Mouse (Mus musculus): Measurements from ENCODE around the gene Zfp580. TPM values are rescaled to one million over a fixed set of nuclear protein-coding genes. Genes with fewer than 3 reads are reported as not detected.
A peak's percentile ranks its signal among the peaks of the same experiment; 100 is the strongest.
"Not testable (repeated sequence)": the region's sequence is repeated elsewhere in the genome, so short reads cannot be mapped to it uniquely, and the experiment has no call there.

The Zfp580 gene
- total RNA-seq (2021), result 10 to 100 TPM; 27.8 to 31.0 TPM
- long read RNA-seq, experiment 1, transcript Zfp580-201 (2 exons, 1,096 nt), result major isoform, 13 of 14 reads
- long read RNA-seq, experiment 1, partial matches to known transcripts, result 0 of 14 reads
- long read RNA-seq, experiment 1, other reads (novel, unspliced or antisense), result 1 of 14 reads
- long read RNA-seq, experiment 2, transcript Zfp580-201 (2 exons, 1,096 nt), result major isoform, 31 of 34 reads
- long read RNA-seq, experiment 2, partial matches to known transcripts, result 0 of 34 reads
- long read RNA-seq, experiment 2, other reads (novel, unspliced or antisense), result 3 of 34 reads

DNA sequence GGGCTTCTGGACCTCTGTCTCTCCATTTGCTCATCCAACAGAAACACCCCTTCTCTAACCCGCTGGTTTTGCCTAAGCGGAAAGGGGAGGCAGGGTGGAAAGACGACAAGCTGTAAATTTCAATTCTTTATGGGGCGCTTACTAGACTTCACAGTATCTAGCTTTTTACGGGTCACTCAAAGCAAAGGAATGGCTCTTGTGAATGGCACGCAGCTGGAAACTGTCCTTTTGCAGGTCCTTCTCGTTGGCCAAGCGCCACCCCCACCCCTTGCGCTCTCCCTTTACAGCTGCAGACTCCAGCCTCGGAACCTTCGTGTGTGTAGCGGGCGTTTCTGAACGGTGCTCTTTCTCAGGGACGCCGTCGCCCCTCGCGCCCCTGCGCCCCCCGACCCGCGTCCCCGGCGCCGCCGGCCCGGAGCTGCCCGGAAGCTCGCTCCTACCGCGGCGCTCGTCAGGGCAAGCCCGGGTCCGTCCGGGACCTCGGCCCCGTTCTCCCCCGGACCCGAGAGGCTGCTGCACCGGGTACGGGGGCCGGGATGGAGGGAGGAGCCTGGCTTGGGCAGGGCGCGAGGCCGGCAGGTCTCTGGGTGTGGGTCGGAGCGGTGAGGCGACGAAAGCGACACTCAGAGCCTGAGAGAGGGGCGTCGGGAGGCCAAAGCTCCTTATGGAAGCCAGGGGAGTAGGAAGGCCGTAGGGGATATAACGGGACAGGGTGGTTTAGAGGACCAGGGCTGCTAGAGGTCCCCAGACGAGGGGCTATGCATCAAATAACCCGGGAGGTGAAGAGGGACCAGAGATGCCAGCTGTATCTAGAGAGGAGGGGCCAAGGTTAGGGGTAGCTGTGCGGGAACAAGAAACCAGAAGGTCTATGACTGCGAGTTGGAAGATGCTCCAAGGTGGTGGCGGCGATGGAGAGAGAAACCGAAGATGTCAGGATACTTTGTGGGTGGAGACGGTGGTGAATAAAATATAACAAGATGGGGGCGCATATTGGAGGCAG is at the start of gene Zfp580:
TSS of gene Zfp580 (plus strand) at position 346 of the 1,000 bp plus-strand sequence.
- peak; percentile 68 to 77 for DNase-seq (ENCODE audit: low spot score in 2 of 2)

- DNase-seq (ENCODE audit: low spot score in 2 of 2), result not testable (repeated sequence)
Measured at GRCm38 (mm10) chr7:5002876-5003275, 48.5 kb upstream of the Zfp580 start.

- DNase-seq (ENCODE audit: low spot score in 2 of 2), result no peak
Measured at GRCm38 (mm10) chr7:5008229-5008628, 43.1 kb upstream of the Zfp580 start.

GRCm38 (mm10) chr7:5012681-5013513 is 38.4 kb upstream of the Zfp580 start:
- DNase-seq (ENCODE audit: low spot score in 2 of 2), result no peak

GRCm38 (mm10) chr7:5014251-5015117 is 36.9 kb upstream of the Zfp580 start, which contains the start of the genes Zfp524 and Fiz1:
Gene Zfp524 (plus strand): TSS chr7:5014415.
Gene Fiz1 (minus strand): TSS chr7:5014697.
- DNase-seq (ENCODE audit: low spot score in 2 of 2), result peak; percentile 95 to 97

DNA sequence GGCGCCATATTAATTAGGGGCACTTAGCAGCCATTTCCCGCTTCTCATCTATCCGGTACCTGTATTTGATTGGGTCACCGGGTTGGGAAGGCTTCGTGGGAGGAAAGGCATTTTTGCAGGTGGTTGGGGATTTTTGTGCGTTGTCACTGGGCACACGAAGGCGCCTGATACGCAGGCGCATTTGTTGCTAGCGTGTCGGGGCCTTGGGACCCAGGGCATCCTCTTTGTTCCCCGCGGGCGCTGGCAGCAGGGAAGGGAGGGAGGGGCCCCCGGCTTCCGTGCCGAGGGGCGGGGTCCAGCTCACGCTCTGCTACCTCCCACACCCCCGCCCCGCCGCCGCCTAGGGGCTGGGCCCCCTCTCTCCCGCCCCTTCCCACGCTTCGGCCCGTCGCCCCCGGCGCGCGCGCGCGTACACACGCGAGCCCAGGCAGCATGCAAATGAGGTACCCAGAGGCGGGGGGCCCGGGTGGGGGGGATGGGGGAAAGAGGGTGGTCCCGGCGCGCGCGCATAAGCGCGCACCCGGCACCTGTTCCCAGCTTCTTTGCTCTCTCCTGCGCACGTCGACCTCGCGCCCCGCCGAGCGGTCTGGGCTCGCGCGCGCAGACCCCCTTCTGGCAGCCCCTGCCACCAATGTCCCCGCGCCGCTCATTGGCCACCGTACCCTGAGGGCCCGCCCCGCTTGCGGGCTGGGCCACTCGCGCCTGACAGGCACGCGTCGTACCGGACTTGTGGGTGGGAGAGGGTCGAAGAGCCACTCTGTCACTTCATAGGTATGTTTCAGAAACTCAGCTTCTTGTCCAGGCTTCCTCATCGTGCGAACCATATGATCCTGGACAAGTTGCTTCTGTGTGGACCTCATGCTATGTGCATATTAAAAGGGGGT is 36.0 kb upstream of the Zfp580 start, which contains the start of gene Gm44973:
TSS of gene Gm44973 (plus strand) at position 379 of the 884 bp plus-strand sequence.
- peak; percentile 79 to 92 for DNase-seq (ENCODE audit: low spot score in 2 of 2)

GRCm38 (mm10) chr7:5016057-5016456 is 35.3 kb upstream of the Zfp580 start:
- DNase-seq (ENCODE audit: low spot score in 2 of 2), result no peak

- no peak for DNase-seq (ENCODE audit: low spot score in 2 of 2)
Measured at GRCm38 (mm10) chr7:5016920-5017319, 34.4 kb upstream of the Zfp580 start.

GRCm38 (mm10) chr7:5017352-5017751 is 34.0 kb upstream of the Zfp580 start:
- no peak for DNase-seq (ENCODE audit: low spot score in 2 of 2)

GRCm38 (mm10) chr7:5017931-5018330 is 33.4 kb upstream of the Zfp580 start:
- no peak for DNase-seq (ENCODE audit: low spot score in 2 of 2)

DNA sequence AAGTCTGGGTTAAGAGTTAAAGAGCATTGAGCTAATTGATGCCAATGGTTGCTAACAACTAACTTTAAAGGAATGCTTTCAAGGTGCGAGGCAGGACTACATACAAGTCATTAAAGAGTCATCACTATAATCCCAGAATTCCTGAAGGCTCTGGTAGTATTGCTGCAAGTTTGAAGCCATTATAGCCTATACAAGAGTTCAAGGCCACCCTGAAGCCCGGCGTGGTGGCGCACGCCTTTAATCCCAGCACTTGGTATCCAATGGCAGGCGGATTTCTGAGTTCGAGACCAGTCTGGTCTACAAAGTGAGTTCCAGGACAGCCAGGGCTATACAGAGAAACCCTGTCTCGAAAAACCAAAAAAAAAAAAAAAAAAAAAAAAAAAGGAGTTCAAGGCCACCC is 31.8 kb upstream of the Zfp580 start:
- not testable (repeated sequence) for DNase-seq (ENCODE audit: low spot score in 2 of 2)

- DNase-seq (ENCODE audit: low spot score in 2 of 2), result peak; percentile 99
Measured at GRCm38 (mm10) chr7:5020000-5020681, 31.2 kb upstream of the Zfp580 start, which contains the start of the genes Zfp865 and Ccdc106. Gene Zfp865 (plus strand): TSS chr7:5020376. Gene Ccdc106 (plus strand): TSS chr7:5020553.

DNA sequence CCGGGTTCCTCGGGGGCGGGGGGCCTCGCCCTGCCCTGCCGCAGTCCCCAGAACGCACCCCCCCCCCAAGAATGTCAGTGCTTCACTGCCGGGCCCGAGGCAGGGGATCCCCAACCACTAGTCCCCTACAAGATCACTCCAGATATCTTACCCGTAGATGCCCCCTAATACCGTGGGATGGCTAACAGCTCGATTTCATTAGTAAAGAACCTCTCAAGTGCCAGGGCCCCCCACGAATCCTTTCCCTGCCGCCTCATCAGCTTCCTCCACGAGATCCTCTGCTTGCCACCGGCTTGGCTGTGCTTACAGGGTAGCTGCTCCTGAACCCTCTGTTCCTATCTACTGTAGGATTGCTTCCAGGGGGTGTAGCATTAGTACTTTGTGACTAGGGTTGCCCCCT is 30.7 kb upstream of the Zfp580 start:
- DNase-seq (ENCODE audit: low spot score in 2 of 2), result no peak

- DNase-seq (ENCODE audit: low spot score in 2 of 2), result no peak
Measured at GRCm38 (mm10) chr7:5021197-5021596, 30.1 kb upstream of the Zfp580 start.

DNA sequence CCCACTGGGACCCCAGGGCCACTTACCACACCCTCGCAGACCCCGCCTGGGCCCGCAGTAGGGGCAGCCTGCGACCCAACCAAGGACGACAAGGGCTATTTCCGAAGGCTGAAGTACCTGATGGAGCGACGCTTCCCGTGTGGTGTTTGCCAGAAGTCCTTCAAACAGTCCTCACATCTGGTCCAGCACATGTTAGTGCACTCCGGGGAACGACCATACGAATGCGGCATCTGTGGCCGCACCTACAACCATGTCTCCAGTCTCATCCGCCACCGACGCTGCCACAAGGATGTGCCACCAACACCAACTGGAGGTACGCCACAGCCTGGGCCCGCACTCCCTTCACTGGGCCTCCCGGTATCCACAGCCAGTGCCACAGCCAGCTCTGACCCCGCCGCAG is 21.8 kb upstream of the Zfp580 start:
- DNase-seq (ENCODE audit: low spot score in 2 of 2), result no peak

GRCm38 (mm10) chr7:5029946-5030345 is 21.4 kb upstream of the Zfp580 start:
- no peak for DNase-seq (ENCODE audit: low spot score in 2 of 2)

- no peak for DNase-seq (ENCODE audit: low spot score in 2 of 2)
Measured at GRCm38 (mm10) chr7:5030554-5031275, 20.6 kb upstream of the Zfp580 start.

Measured in left cerebral cortex, adult 18-20 months (tissue).